Mouse (Mus musculus) heart, adult 9 months (tissue): ENCODE measurements around the gene Lpcat4.

ENCODE experiments used
- DNase-seq, 2 experiments: peaks; one replicate each; pipeline ENCODE4 v3.0.0; 2022; ENCODE audit warnings: low spot score in 2 of 2

Gene Lpcat4

GRCm38 (mm10) chr2:112239212-112239934 is at the start of gene Lpcat4:
TSS of gene Lpcat4 (plus strand) at chr2:112239468.
- peak; percentile 81 to 85 for DNase-seq

GRCm38 (mm10) chr2:112196859-112197258 is 42.4 kb upstream of the Lpcat4 start:
- peak in 1 of 2 experiments; percentile 34 for DNase-seq

- DNase-seq: no peak
Measured at GRCm38 (mm10) chr2:112203056-112203455, 36.2 kb upstream of the Lpcat4 start.

GRCm38 (mm10) chr2:112210142-112210541 is 29.1 kb upstream of the Lpcat4 start:
- peak; percentile 62 to 73 for DNase-seq

GRCm38 (mm10) chr2:112210699-112211098 is 28.6 kb upstream of the Lpcat4 start:
- DNase-seq: no peak

- no peak for DNase-seq
Measured at GRCm38 (mm10) chr2:112215977-112216376, 23.3 kb upstream of the Lpcat4 start.

GRCm38 (mm10) chr2:112217614-112218013 is 21.7 kb upstream of the Lpcat4 start:
- no peak for DNase-seq

GRCm38 (mm10) chr2:112220880-112221279 is 18.4 kb upstream of the Lpcat4 start:
- DNase-seq: no peak

- no peak for DNase-seq
Measured at GRCm38 (mm10) chr2:112222607-112223006, 16.7 kb upstream of the Lpcat4 start.

GRCm38 (mm10) chr2:112224356-112224755 is 14.9 kb upstream of the Lpcat4 start:
- no peak for DNase-seq

GRCm38 (mm10) chr2:112232623-112233022 is 6.6 kb upstream of the Lpcat4 start:
- peak in 1 of 2 experiments; percentile 5 for DNase-seq

- DNase-seq: no peak
Measured at GRCm38 (mm10) chr2:112236620-112237019, 2.6 kb upstream of the Lpcat4 start.

GRCm38 (mm10) chr2:112238006-112238405 is 1.3 kb upstream of the Lpcat4 start:
- DNase-seq: no peak

- DNase-seq: no peak
Measured at GRCm38 (mm10) chr2:112239935-112240721, 860 bp downstream of the Lpcat4 start.

- no peak for DNase-seq
Measured at GRCm38 (mm10) chr2:112241787-112242186, 2.5 kb downstream of the Lpcat4 start.

- DNase-seq: no peak
Measured at GRCm38 (mm10) chr2:112245307-112245706, 6.0 kb downstream of the Lpcat4 start.

- DNase-seq: no peak
Measured at GRCm38 (mm10) chr2:112246193-112246592, 6.9 kb downstream of the Lpcat4 start.

GRCm38 (mm10) chr2:112247323-112247722 is 8.1 kb downstream of the Lpcat4 start:
- no peak for DNase-seq

- no peak for DNase-seq
Measured at GRCm38 (mm10) chr2:112249780-112250453, 10.6 kb downstream of the Lpcat4 start.

GRCm38 (mm10) chr2:112254675-112255515 is 15.6 kb downstream of the Lpcat4 start:
- no peak for DNase-seq

GRCm38 (mm10) chr2:112259241-112259962 is 20.1 kb downstream of the Lpcat4 start, which contains the start of gene Nutm1:
TSS of gene Nutm1 (minus strand) at chr2:112259291.
- DNase-seq: no peak
